Mouse (Mus musculus): ENCODE results near the gene Etl4.

Etl4 gene

GRCm38 (mm10) chr2:19909171-19909899 lies at the start of gene Etl4:
Etl4 (plus strand) TSS chr2:19909780.
- DNase-seq, result no peak

DNA sequence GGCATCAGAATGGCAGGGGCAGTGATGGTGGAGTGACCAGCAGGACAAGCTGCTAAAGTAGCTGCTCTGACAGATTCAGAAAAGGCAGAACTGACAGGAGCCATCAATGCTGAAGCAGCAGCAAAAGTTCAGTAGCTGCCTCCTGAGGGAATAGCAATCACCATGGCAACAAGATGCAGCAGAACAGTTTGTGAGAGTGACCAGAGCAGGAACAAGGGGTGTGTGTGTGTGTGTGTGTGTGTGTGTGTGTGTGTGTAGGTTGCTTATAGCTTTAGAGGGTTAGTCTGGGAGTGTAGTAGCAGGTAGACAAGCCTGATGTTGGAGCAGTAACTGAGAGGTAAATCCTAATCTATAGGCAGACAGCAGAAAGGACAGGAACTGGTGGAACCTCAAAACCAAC lies 40.4 kb upstream of the Etl4 start:
- no peak for DNase-seq

GRCm38 (mm10) chr2:19871881-19872280 lies 37.7 kb upstream of the Etl4 start:
- DNase-seq, result no peak

DNA sequence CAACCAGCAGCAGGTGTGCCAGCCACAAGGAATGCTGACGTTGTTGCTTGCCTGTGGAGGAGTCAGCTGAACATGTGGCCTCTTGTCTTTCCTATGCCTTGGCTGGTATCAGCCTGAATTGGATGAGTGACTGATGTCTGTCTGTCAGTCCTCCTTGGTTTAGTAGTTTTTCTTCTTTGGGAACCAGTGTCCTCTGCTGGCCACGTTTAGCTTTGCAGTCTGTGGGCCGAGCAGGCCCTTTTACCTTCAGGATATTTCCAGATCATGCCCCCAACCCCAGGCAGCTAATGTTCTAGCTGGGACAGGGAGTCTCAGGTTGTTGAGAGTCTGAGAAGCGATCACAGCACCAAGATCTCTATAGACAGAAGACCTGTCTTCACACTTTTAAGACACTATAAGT lies 18.7 kb upstream of the Etl4 start:
- no peak for DNase-seq

DNA sequence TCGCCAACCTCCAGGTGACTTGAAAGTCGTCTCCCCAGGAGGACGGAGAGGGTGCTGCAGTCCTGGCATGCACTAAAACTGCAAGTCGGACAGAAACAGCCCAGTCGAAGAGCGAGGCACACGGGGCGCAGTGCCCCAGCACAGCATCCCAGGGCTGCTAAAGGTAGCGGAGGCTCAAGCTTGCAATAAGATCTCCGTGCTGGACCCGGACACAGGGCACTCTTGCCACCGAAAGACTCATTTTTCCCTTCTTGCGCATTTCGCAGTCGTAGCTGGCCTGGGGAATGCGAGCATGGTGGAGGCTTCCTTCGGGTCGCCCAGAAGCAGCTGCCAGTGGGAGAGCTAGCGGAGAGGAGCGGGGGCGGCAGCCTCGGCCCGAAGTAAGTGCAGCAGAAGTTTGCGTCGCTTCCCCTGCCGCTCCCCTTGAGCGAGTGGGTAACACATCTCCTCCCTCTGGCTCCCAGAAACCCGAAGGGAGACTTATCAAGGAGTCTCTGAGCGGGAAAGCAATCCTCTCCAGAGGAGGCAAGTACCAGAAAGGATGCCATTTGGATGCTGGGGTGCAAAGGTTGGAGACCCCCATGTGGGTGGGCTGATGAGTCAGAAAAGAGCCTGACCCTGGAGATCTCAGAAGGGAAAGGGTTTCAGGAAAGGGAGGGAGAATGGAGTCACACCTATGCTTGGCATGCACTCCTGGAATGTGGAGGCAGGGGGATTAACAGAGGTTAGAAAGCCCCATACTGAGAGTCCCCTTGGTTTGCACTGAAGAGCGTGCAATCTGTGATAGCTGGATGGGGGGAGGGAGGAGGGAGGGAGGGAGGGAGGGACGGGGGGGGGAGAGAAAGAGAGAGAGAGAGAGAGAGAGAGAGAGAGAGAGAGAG lies 560 bp downstream of the Etl4 start:
- DNase-seq, result no peak

DNA sequence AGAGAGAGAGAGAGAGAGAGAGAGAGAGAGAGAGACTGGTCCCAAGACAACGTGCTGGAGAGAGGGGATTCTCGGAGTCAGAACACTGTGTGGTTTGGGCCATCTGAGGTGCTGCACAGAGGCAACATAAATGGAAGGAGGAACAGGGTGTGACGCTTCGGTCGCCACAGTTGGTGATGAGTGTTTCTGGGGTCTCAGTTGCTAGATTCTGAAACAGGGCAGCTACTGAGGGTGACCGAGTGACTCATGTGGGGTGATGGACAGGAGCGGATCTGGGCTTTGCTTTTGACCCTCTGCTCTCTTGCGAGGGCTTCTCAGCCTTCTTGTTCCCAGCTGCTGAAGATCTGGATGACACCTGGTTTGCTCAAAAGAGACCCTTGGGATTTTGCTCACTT lies 1.2 kb downstream of the Etl4 start:
- no peak for DNase-seq

DNA sequence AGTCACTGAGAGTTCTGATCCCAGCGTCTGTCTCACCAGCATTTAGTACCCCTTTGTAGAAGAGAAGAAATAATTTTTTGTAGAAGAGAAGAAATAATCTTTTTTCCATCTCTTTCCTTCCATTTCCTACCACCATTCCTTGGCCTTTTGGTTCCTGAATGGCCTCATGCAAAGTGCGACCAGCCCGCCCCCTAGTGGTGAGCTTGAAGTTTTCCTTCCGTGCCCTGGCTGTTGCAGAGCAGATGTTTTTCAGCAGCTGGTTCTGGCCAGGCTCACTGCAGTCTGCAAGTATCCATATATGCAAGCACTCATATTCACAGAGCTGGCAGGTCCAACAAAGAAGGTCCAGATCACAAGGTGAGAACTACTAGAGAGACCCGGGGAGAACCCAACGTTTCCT lies 9.6 kb downstream of the Etl4 start:
- peak; percentile 12 for DNase-seq

GRCm38 (mm10) chr2:19930009-19930408 lies 20.4 kb downstream of the Etl4 start:
- no peak for DNase-seq

GRCm38 (mm10) chr2:19933836-19934235 lies 24.3 kb downstream of the Etl4 start:
- no peak for DNase-seq

GRCm38 (mm10) chr2:19945205-19945604 lies 35.6 kb downstream of the Etl4 start:
- DNase-seq, result no peak

- DNase-seq, result no peak
Observed at GRCm38 (mm10) chr2:19953028-19953427, 43.4 kb downstream of the Etl4 start.

GRCm38 (mm10) chr2:19966445-19966844 lies 56.9 kb downstream of the Etl4 start:
- DNase-seq, result no peak

DNA sequence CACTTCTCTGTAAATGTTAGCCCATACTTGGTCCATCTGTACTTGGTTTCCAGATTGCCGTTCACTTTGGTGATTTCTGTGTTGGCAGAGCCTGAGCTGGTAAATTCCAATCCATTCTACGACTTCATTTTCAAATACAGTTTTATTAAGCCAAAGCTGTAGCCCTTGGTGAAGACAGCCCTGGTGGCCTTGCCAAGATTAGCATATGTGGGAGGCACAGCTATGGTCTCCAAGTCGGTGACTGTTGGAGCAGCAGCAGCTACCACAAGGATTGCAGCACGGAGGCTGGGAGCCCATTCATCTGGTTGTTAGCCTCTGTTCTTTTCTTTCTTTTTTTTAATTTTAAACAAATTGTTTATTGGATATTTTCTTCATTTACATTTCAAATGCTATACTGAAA lies 128.1 kb downstream of the Etl4 start:
- DNase-seq, result no peak

DNA sequence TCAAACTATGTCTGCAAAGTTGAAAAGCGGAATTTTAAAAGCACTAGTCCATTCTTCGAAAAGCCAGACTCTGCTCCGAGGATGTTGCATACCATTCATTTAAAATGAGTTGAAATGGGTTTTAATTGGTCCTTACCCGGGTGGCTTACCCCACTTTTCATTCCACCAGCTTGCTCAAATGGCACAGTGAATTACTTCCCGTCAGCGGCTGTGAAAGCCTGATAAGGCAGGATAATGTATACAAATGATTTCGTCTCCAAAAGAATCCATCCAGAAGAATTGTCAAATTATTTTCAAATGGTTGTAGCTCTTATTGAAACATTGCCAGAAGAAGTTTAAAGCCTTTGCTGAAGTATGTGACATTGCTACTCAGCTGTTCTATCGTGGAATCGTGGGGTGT lies 162.8 kb downstream of the Etl4 start:
- no peak for DNase-seq

DNA sequence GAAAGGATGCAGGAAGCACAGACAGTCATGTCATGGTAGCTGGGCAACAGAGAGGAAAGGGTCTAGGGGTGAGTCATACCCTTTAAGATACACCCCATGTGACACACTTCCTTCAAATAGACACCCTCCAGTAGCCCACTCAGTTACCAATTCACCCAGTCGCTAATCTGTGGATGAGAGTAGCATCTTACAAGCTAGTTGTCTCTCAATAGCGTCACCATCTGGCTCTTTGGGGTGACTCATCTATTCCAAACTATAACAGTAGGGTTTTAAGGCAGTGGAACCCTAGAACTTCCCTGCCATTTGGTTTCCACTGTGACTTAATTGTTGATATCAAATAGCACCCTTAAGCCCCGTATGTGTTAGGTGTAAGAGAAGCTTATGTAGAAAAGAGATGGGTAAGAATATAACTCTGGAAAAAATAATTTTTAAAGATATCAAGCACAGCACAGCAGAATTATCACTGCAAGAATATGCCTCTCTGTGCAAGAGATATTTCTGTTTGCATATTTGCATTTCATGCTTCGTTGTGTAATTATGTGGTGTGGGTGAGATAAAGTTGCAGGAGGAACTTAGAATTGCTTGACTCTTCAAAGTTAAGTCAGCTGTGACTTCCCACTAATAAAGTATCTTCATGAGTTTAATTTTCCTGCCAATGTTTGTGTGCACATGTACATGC lies 166.7 kb downstream of the Etl4 start:
- no peak for DNase-seq

GRCm38 (mm10) chr2:20084781-20085180 lies 175.2 kb downstream of the Etl4 start:
- DNase-seq, result no peak

DNA sequence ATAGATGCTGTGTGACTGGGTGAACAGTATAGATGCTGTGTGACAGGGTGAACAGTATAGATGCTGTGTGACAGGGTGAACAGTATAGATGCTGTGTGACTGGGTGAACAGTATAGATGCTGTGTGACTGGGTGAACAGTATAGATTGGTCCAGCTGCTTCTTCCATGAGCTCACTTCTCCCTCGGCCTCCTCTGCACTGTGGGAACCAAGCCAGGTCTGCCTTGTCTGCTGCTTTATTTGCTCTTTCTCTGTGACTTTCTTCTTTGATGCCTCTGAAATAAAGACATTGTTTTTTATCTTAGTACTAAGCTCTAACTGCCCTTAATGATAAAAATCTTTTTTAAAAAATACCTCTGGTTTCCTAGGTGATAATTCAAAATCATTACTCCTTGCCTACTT lies 195.9 kb downstream of the Etl4 start:
- DNase-seq, result no peak

GRCm38 (mm10) chr2:20111703-20112102 lies 202.1 kb downstream of the Etl4 start:
- DNase-seq, result no peak

GRCm38 (mm10) chr2:20125914-20126313 lies 216.3 kb downstream of the Etl4 start:
- DNase-seq, result no peak

- peak; percentile 20 for DNase-seq
Observed at GRCm38 (mm10) chr2:20131792-20132191, 222.2 kb downstream of the Etl4 start.

DNA sequence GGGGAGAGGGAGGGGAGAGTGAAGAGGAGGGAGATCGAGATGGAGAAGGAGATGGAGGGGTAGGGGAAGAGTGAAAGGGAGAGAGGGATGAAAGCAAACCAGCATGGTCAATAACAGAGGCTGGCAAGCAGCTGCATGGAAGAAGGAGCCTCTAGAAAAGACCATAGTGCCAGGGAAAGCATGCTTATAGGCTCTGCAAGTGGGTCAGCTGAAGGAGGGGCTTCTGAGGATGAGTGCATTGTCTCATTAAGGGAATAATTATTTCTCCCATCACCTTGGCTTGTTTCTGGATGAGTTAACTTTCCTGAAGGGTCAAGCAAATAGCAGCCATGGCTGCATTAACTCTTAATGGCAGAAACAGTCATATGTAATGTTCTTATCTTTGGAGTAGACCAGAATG lies 228.8 kb downstream of the Etl4 start:
- DNase-seq, result no peak

DNA sequence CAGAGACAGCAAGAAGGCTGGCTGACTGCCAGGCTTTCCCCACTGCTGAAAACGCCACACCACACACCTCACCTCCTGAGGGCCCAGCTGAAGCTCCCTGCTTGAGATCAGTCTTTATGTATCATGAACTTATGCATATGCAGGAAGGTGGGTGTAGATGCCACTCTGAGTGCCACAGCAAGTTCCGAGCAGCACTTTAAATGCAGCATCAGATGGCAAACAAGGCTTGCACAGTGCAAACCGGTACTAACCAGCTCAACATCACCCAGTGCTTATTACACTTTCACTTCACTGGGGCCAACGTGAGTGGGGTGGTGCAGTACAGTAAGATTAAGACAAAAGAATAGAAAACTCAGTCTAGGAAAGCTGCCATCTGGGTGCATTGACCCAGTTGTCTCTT lies 235.8 kb downstream of the Etl4 start:
- DNase-seq, result no peak

DNA sequence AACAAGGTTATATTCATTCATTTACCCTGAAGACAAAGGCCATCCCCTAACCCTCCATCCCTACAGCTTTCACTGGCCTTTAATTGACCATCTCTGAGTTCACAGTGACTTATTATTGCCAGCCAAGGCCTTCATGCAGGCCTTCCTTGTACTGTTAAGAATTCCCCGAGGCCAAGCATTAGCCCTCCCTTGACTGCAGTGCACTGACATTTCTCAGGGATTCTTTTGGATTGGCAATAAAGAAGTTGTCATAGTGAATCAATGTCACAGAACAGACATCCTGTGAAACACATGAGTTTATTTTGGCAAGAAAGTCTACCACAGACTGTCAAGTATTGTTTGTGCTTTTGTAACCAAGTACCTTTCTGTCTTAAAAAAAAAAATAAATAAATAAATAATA lies 257.5 kb downstream of the Etl4 start:
- peak; percentile 2 for DNase-seq

DNA sequence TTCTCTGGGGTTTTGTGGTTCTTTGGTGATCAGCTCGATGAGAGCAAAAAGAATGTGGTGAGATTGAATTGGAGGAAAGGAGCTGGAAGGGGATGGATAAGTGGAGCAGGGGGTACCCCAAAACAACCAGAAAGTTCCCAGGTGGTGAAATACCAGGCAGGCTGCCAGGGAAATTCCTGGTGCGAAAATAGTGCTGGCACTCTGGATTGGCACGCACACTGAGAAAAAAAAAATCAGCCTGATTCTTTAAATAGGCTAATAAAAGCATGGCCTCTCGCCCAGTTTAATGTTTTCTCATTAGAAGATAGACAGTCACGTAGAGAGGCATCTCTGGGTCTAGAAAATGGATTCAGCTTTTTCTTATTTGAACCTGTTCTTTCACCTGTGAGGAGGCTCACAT lies 258.0 kb downstream of the Etl4 start:
- peak; percentile 36 for DNase-seq

Measured in kidney, adult 11 months (tissue).